Mouse (Mus musculus) hindbrain, embryonic 16.5 days (tissue): Measurements from ENCODE around the gene Tmem86b. TPM values are rescaled to one million over a fixed set of nuclear protein-coding genes. Genes with fewer than 3 reads are reported as not detected.
A peak's percentile ranks its signal among the peaks of the same experiment; 100 is the strongest.

Experiments
- ATAC-seq: fragments of 200-750 bp; cut with Nextera tagmentation; 2 replicates; pipeline ENCODE4 v1.8.0; 2017; ENCODE audit warnings: moderate TSS enrichment, moderate library complexity
- H3K27ac ChIP-seq: fragments of 300-500 bp; sonication (generic); 2 replicates; pipeline ENCODE4 v1.5.1; 2014; ENCODE audit warnings: low read depth, mild to moderate bottlenecking, control low read depth, low read length, moderate library complexity
- H3K27me3 ChIP-seq: fragments of 300-500 bp; sonication (generic); replicated peaks from 2 replicates; pipeline ENCODE4 v1.6.1; 2014; ENCODE audit warnings: low read length; ENCODE audit not compliant: control insufficient read depth, insufficient read depth
- H3K36me3 ChIP-seq: fragments of 300-500 bp; sonication (generic); 2 replicates; pipeline ENCODE4 v1.6.1; 2014; ENCODE audit warnings: mild to moderate bottlenecking, low read length, moderate library complexity, mixed read lengths; ENCODE audit not compliant: control insufficient read depth, insufficient read depth
- H3K4me1 ChIP-seq: fragments of 300-500 bp; sonication (generic); 2 replicates; pipeline ENCODE4 v1.6.1; 2014; ENCODE audit warnings: low read depth, low read length; ENCODE audit not compliant: control insufficient read depth, insufficient read depth
- H3K4me2 ChIP-seq: fragments of 300-500 bp; sonication (generic); 2 replicates; pipeline ENCODE4 v1.6.1; 2014; ENCODE audit warnings: mild to moderate bottlenecking, low read length, control low read depth, moderate library complexity
- H3K4me3 ChIP-seq: fragments of 300-500 bp; sonication (generic); 2 replicates; pipeline ENCODE4 v1.5.1; 2014; ENCODE audit warnings: mild to moderate bottlenecking, low read length, control low read depth, moderate library complexity
- H3K9ac ChIP-seq: fragments of 300-500 bp; sonication (generic); 2 replicates; pipeline ENCODE4 v1.6.1; 2014; ENCODE audit warnings: low read depth, mild to moderate bottlenecking, control low read depth, low read length, moderate library complexity
- H3K9me3 ChIP-seq: fragments of 300-500 bp; sonication (generic); 2 replicates; pipeline ENCODE4 v1.6.1; 2014; ENCODE audit warnings: mild to moderate bottlenecking, low read length, moderate library complexity; ENCODE audit not compliant: control insufficient read depth
- WGBS: fragments of 180-500 bp; shearing (Covaris S2); extraction: QIAGEN DNeasy Blood & Tissue Kit; methylation state at CpG from one replicate; pipeline ENCODE4 v1.1.7; 2014; 5-methylcytosine and 5-hydroxymethylcytosine counted together
- polyA plus RNA-seq: library from polyadenylated mRNA; unstranded; fragments of >200 nt; fragmentation: Nextera tagmentation; extraction: Ambion mirVana; gene quantifications from 2 replicates; pipeline ENCODE4 v1.2.1, GENCODE M21; 2015

Tmem86b gene
- polyA plus RNA-seq, 1 experiment from 2014 or later = 1.9 TPM

GRCm38 (mm10) chr7:4636179-4636578 is 5.0 kb upstream of the Tmem86b start:
- Histone ChIP-seq H3K4me3 (no peak overlapping the region), H3K4me2 (no peak overlapping the region), H3K27ac (no peak overlapping the region), H3K9me3 (no peaks in the 10 kb centered on the region), H3K4me1 (no peaks in the 10 kb centered on the region), H3K36me3 (peaks cover 50% of the 10 kb centered on the region), H3K27me3 (no peaks in the 10 kb centered on the region), H3K9ac (no peak overlapping the region)
- 88% methylated on average over 4 of the region's 4 CpGs for WGBS
- no peak for ATAC-seq

- H3K27ac ChIP-seq = no peak overlapping the region
- no peaks in the 10 kb centered on the region for H3K9me3 ChIP-seq
- no peaks in the 10 kb centered on the region for H3K4me1 ChIP-seq
- no peak overlapping the region for H3K4me3 ChIP-seq
- no peak overlapping the region for H3K9ac ChIP-seq
- WGBS = 100% methylated on average over 1 of the region's 1 CpGs
- H3K36me3 ChIP-seq = peaks cover 36% of the 10 kb centered on the region
- H3K27me3 ChIP-seq = no peaks in the 10 kb centered on the region
- ATAC-seq = no peak
- no peak overlapping the region for H3K4me2 ChIP-seq
These were observed 1.0 kb downstream of the Tmem86b start for GRCm38 (mm10) chr7:4630198-4630597.

GRCm38 (mm10) chr7:4629586-4629985 is 1.6 kb downstream of the Tmem86b start:
- Histone ChIP-seq H3K9me3 (no peaks in the 10 kb centered on the region), H3K36me3 (peaks cover 36% of the 10 kb centered on the region), H3K27ac (no peak overlapping the region), H3K4me1 (no peaks in the 10 kb centered on the region), H3K4me3 (no peak overlapping the region), H3K4me2 (no peak overlapping the region), H3K9ac (no peak overlapping the region), H3K27me3 (no peaks in the 10 kb centered on the region)
- 85% methylated on average over 5 of the region's 5 CpGs for WGBS
- ATAC-seq = no peak

GRCm38 (mm10) chr7:4625928-4626327 is 5.3 kb downstream of the Tmem86b start:
- H3K36me3 ChIP-seq = peaks cover 10% of the 10 kb centered on the region
- H3K27ac ChIP-seq = no peak overlapping the region
- H3K4me3 ChIP-seq = no peak overlapping the region
- no peak overlapping the region for H3K9ac ChIP-seq
- H3K4me2 ChIP-seq = no peak overlapping the region
- H3K27me3 ChIP-seq = no peaks in the 10 kb centered on the region
- no peaks in the 10 kb centered on the region for H3K9me3 ChIP-seq
- no peaks in the 10 kb centered on the region for H3K4me1 ChIP-seq
- WGBS = 98% methylated on average over 2 of the region's 2 CpGs
- ATAC-seq = no peak

- Histone ChIP-seq H3K4me1 (no peaks in the 10 kb centered on the region), H3K27ac (no peak overlapping the region), H3K4me2 (no peak overlapping the region), H3K9me3 (no peaks in the 10 kb centered on the region), H3K9ac (no peak overlapping the region), H3K36me3 (peaks cover 4% of the 10 kb centered on the region), H3K27me3 (no peaks in the 10 kb centered on the region), H3K4me3 (no peak overlapping the region)
- 44% methylated on average over 1 of the region's 1 CpGs for WGBS
- ATAC-seq = peak; percentile 13; the same call in 1 of the 2 replicates
These were observed 6.9 kb downstream of the Tmem86b start for GRCm38 (mm10) chr7:4624343-4624742.

- 28% methylated on average over 4 of the region's 4 CpGs for WGBS
- no peak overlapping the region for H3K9ac ChIP-seq
- no peaks in the 10 kb centered on the region for H3K27me3 ChIP-seq
- H3K36me3 ChIP-seq = no peaks in the 10 kb centered on the region
- no peak overlapping the region for H3K4me3 ChIP-seq
- no peaks in the 10 kb centered on the region for H3K4me1 ChIP-seq
- peak; percentile 79 for ATAC-seq
- H3K9me3 ChIP-seq = no peaks in the 10 kb centered on the region
- no peak overlapping the region for H3K27ac ChIP-seq
- no peak overlapping the region for H3K4me2 ChIP-seq
These were observed 7.6 kb downstream of the Tmem86b start for GRCm38 (mm10) chr7:4623544-4624189.

- no peak overlapping the region for H3K27ac ChIP-seq
- WGBS = 54% methylated on average over 1 of the region's 1 CpGs
- no peaks in the 10 kb centered on the region for H3K36me3 ChIP-seq
- ATAC-seq = no peak
- H3K9ac ChIP-seq = no peak overlapping the region
- H3K9me3 ChIP-seq = no peaks in the 10 kb centered on the region
- no peak overlapping the region for H3K4me3 ChIP-seq
- H3K4me1 ChIP-seq = no peaks in the 10 kb centered on the region
- H3K4me2 ChIP-seq = no peak overlapping the region
- H3K27me3 ChIP-seq = no peaks in the 10 kb centered on the region
These were observed 11.2 kb downstream of the Tmem86b start for GRCm38 (mm10) chr7:4619979-4620378.

GRCm38 (mm10) chr7:4613740-4614403 is 17.4 kb downstream of the Tmem86b start:
- Histone ChIP-seq H3K9me3 (no peaks in the 10 kb centered on the region), H3K4me1 (no peaks in the 10 kb centered on the region), H3K4me2 (no peak overlapping the region), H3K27me3 (no peaks in the 10 kb centered on the region), H3K4me3 (no peak overlapping the region), H3K9ac (no peak overlapping the region), H3K27ac (no peak overlapping the region), H3K36me3 (no peaks in the 10 kb centered on the region)
- 70% methylated on average over 14 of the region's 14 CpGs for WGBS
- no peak for ATAC-seq

- 70% methylated on average over 1 of the region's 1 CpGs for WGBS
These were observed 18.3 kb downstream of the Tmem86b start for GRCm38 (mm10) chr7:4612956-4613355.

More at GRCm38 (mm10) chr7:4612956-4613355, 18.3 kb downstream of the Tmem86b start:
- no peaks in the 10 kb centered on the region for H3K4me1 ChIP-seq
- H3K9me3 ChIP-seq = no peaks in the 10 kb centered on the region
- H3K36me3 ChIP-seq = no peaks in the 10 kb centered on the region
- no peak overlapping the region for H3K27ac ChIP-seq
- H3K4me3 ChIP-seq = no peak overlapping the region
- no peaks in the 10 kb centered on the region for H3K27me3 ChIP-seq
- no peak for ATAC-seq
- H3K4me2 ChIP-seq = no peak overlapping the region
- H3K9ac ChIP-seq = no peak overlapping the region
